Mouse (Mus musculus): ENCODE measurements around the gene Arid1b. TPM values are rescaled to one million over a fixed set of nuclear protein-coding genes. Genes with fewer than 3 reads are reported as not detected.
"Not testable (repeated sequence)": the region's sequence is repeated elsewhere in the genome, so short reads cannot be mapped to it uniquely, and the experiment has no call there.

Gene Arid1b
- polyA plus RNA-seq, 1 experiment from 2014 or later: 12.5 TPM

GRCm38 (mm10) chr17:5082274-5082673, 88.1 kb downstream of the Arid1b start:
- H3K4me3 ChIP-seq: no peak overlapping the region
- no peak for ATAC-seq (ENCODE audit: low FRiP score, low read depth)
- 83% methylated on average over 8 of the region's 8 CpGs for WGBS
- no peaks in the 10 kb centered on the region for H3K36me3 ChIP-seq
- H3K9me3 ChIP-seq: no peaks in the 10 kb centered on the region
- H3K4me1 ChIP-seq: peaks cover 69% of the 10 kb centered on the region
- no peaks in the 10 kb centered on the region for H3K27me3 ChIP-seq
- no peak overlapping the region for H3K9ac ChIP-seq
- no peak overlapping the region for H3K4me2 ChIP-seq (replicated peaks)
- no peak overlapping the region for H3K27ac ChIP-seq

- Histone ChIP-seq H3K27ac (no peak overlapping the region), H3K9me3 (no peaks in the 10 kb centered on the region), H3K4me3 (no peak overlapping the region), H3K36me3 (no peaks in the 10 kb centered on the region), H3K4me1 (peaks cover 62% of the 10 kb centered on the region), H3K27me3 (no peaks in the 10 kb centered on the region), H3K9ac (no peak overlapping the region), H3K4me2 (replicated peaks) (no peak overlapping the region)
- ATAC-seq (ENCODE audit: low FRiP score, low read depth): no peak
- 85% methylated on average over 3 of the region's 3 CpGs for WGBS
These were observed 89.4 kb downstream of the Arid1b start for GRCm38 (mm10) chr17:5083497-5083896.

GRCm38 (mm10) chr17:5084139-5084538, 90.0 kb downstream of the Arid1b start:
- no peak overlapping the region for H3K4me2 ChIP-seq (replicated peaks)
- ATAC-seq (ENCODE audit: low FRiP score, low read depth): no peak
- H3K9ac ChIP-seq: no peak overlapping the region
- H3K36me3 ChIP-seq: no peaks in the 10 kb centered on the region
- H3K4me3 ChIP-seq: no peak overlapping the region
- H3K9me3 ChIP-seq: no peaks in the 10 kb centered on the region
- H3K27me3 ChIP-seq: no peaks in the 10 kb centered on the region
- 43% methylated on average over 8 of the region's 8 CpGs for WGBS
- no peak overlapping the region for H3K27ac ChIP-seq
- H3K4me1 ChIP-seq: peaks cover 64% of the 10 kb centered on the region

GRCm38 (mm10) chr17:5085004-5085403, 90.9 kb downstream of the Arid1b start:
- Histone ChIP-seq H3K27me3 (no peaks in the 10 kb centered on the region), H3K9me3 (no peaks in the 10 kb centered on the region), H3K4me1 (peaks cover 67% of the 10 kb centered on the region), H3K9ac (no peak overlapping the region), H3K27ac (no peak overlapping the region), H3K4me2 (replicated peaks) (no peak overlapping the region), H3K36me3 (no peaks in the 10 kb centered on the region), H3K4me3 (no peak overlapping the region)
- 75% methylated on average over 6 of the region's 6 CpGs for WGBS
- ATAC-seq (ENCODE audit: low FRiP score, low read depth): no peak

- Histone ChIP-seq H3K27me3 (no peaks in the 10 kb centered on the region), H3K4me2 (replicated peaks) (no peak overlapping the region), H3K27ac (no peak overlapping the region), H3K4me3 (no peak overlapping the region), H3K4me1 (peaks cover 66% of the 10 kb centered on the region), H3K9ac (no peak overlapping the region), H3K36me3 (no peaks in the 10 kb centered on the region), H3K9me3 (no peaks in the 10 kb centered on the region)
- WGBS: 51% methylated on average over 5 of the region's 5 CpGs
- no peak for ATAC-seq (ENCODE audit: low FRiP score, low read depth)
These were observed 91.8 kb downstream of the Arid1b start for GRCm38 (mm10) chr17:5085942-5086341.

- H3K9ac ChIP-seq; H3K9me3 ChIP-seq; H3K4me2 ChIP-seq (replicated peaks); H3K27me3 ChIP-seq; H3K36me3 ChIP-seq; H3K4me3 ChIP-seq; H3K27ac ChIP-seq; ATAC-seq (ENCODE audit: low FRiP score, low read depth): not testable (repeated sequence)
- peaks cover 63% of the 10 kb centered on the region for H3K4me1 ChIP-seq
- whole genome bisulfite sequencing: 59% methylated on average over 2 of the region's 2 CpGs
These were observed 94.1 kb downstream of the Arid1b start for GRCm38 (mm10) chr17:5088241-5088640.

GRCm38 (mm10) chr17:5088822-5089221, 94.7 kb downstream of the Arid1b start:
- 0 out of 2 replicates have a peak, but pooled peaks cover 3% of the 10 kb centered on the region for H3K36me3 ChIP-seq
- H3K4me2 ChIP-seq (replicated peaks): no peak overlapping the region
- no peak overlapping the region for H3K4me3 ChIP-seq
- no peak overlapping the region for H3K27ac ChIP-seq
- H3K9ac ChIP-seq: no peak overlapping the region
- no peaks in the 10 kb centered on the region for H3K9me3 ChIP-seq
- WGBS: 62% methylated on average over 5 of the region's 5 CpGs
- H3K27me3 ChIP-seq: no peaks in the 10 kb centered on the region
- peaks cover 58% of the 10 kb centered on the region for H3K4me1 ChIP-seq
- ATAC-seq (ENCODE audit: low FRiP score, low read depth): no peak

- Histone ChIP-seq H3K27ac (no peak overlapping the region), H3K4me2 (replicated peaks) (peak overlapping the region; percentile 12), H3K4me1 (peaks cover 50% of the 10 kb centered on the region), H3K36me3 (0 out of 2 replicates have a peak, but pooled peaks cover 3% of the 10 kb centered on the region), H3K9ac (no peak overlapping the region), H3K9me3 (no peaks in the 10 kb centered on the region), H3K4me3 (no peak overlapping the region), H3K27me3 (no peaks in the 10 kb centered on the region)
- no peak for ATAC-seq (ENCODE audit: low FRiP score, low read depth)
- 10% methylated on average over 12 of the region's 12 CpGs for WGBS
These were observed 95.4 kb downstream of the Arid1b start for GRCm38 (mm10) chr17:5089541-5089940.

- 0 out of 2 replicates have a peak, but pooled peaks cover 3% of the 10 kb centered on the region for H3K36me3 ChIP-seq
- no peaks in the 10 kb centered on the region for H3K9me3 ChIP-seq
- WGBS: 82% methylated on average over 16 of the region's 16 CpGs
- no peaks in the 10 kb centered on the region for H3K27me3 ChIP-seq
- no peak for ATAC-seq (ENCODE audit: low FRiP score, low read depth)
- H3K4me1 ChIP-seq: peaks cover 47% of the 10 kb centered on the region
- H3K4me3 ChIP-seq: no peak overlapping the region
- H3K4me2 ChIP-seq (replicated peaks): no peak overlapping the region
- no peak overlapping the region for H3K27ac ChIP-seq
- no peak overlapping the region for H3K9ac ChIP-seq
These were observed 97.4 kb downstream of the Arid1b start for GRCm38 (mm10) chr17:5091490-5091889.

- no peak for ATAC-seq (ENCODE audit: low FRiP score, low read depth)
- no peak overlapping the region for H3K9ac ChIP-seq
- no peak overlapping the region for H3K4me2 ChIP-seq (replicated peaks)
- no peak overlapping the region for H3K4me3 ChIP-seq
- H3K27me3 ChIP-seq: no peaks in the 10 kb centered on the region
- H3K9me3 ChIP-seq: no peaks in the 10 kb centered on the region
- peaks cover 47% of the 10 kb centered on the region for H3K4me1 ChIP-seq
- no peak overlapping the region for H3K27ac ChIP-seq
- 0 out of 2 replicates have a peak, but pooled peaks cover 3% of the 10 kb centered on the region for H3K36me3 ChIP-seq
- WGBS: 59% methylated on average over 10 of the region's 10 CpGs
These were observed 97.8 kb downstream of the Arid1b start for GRCm38 (mm10) chr17:5091934-5092333.

- H3K4me1 ChIP-seq: peaks cover 53% of the 10 kb centered on the region
- 55% methylated on average over 2 of the region's 2 CpGs for WGBS
- H3K4me3 ChIP-seq; H3K4me2 ChIP-seq (replicated peaks); H3K27ac ChIP-seq; H3K27me3 ChIP-seq; H3K36me3 ChIP-seq; H3K9me3 ChIP-seq; H3K9ac ChIP-seq; ATAC-seq (ENCODE audit: low FRiP score, low read depth): not testable (repeated sequence)
These were observed 99.2 kb downstream of the Arid1b start for GRCm38 (mm10) chr17:5093343-5093742.

- Histone ChIP-seq H3K4me2 (replicated peaks) (no peak overlapping the region), H3K4me3 (no peak overlapping the region), H3K36me3 (peaks cover 6% of the 10 kb centered on the region; the same call in 1 of the 2 replicates), H3K9ac (no peak overlapping the region), H3K27ac (no peak overlapping the region), H3K4me1 (peaks cover 52% of the 10 kb centered on the region), H3K9me3 (no peaks in the 10 kb centered on the region), H3K27me3 (no peaks in the 10 kb centered on the region)
- no peak for ATAC-seq (ENCODE audit: low FRiP score, low read depth)
- WGBS: 91% methylated on average over 5 of the region's 5 CpGs
These were observed 100.5 kb downstream of the Arid1b start for GRCm38 (mm10) chr17:5094636-5095035.

- Histone ChIP-seq H3K9me3 (no peaks in the 10 kb centered on the region), H3K9ac (no peak overlapping the region), H3K27me3 (no peaks in the 10 kb centered on the region), H3K36me3 (peaks cover 6% of the 10 kb centered on the region; the same call in 1 of the 2 replicates), H3K4me1 (peaks cover 42% of the 10 kb centered on the region), H3K4me3 (no peak overlapping the region), H3K27ac (no peak overlapping the region), H3K4me2 (replicated peaks) (no peak overlapping the region)
- ATAC-seq (ENCODE audit: low FRiP score, low read depth): no peak
- WGBS: 80% methylated on average over 13 of the region's 13 CpGs
These were observed 101.6 kb downstream of the Arid1b start for GRCm38 (mm10) chr17:5095741-5096140.
